Mouse (Mus musculus): ENCODE measurements around the gene Epb41l1. TPM values are rescaled to one million over a fixed set of nuclear protein-coding genes. Genes with fewer than 3 reads are reported as not detected.
"Not testable (repeated sequence)": the region's sequence is repeated elsewhere in the genome, so short reads cannot be mapped to it uniquely, and the experiment has no call there.

The Epb41l1 gene
- polyA plus RNA-seq, 1 experiment from 2014 or later = 0.67 TPM

- no peaks in the 10 kb centered on the region for H3K36me3 ChIP-seq (ENCODE audit: control insufficient read depth, insufficient read depth)
- H3K4me1 ChIP-seq (ENCODE audit: control insufficient read depth, low read depth, low read length) = no peaks in the 10 kb centered on the region; the same call in none of the 2 replicates
- WGBS (ENCODE audit: insufficient replicate concordance) = 15% methylated on average over 7 of the region's 7 CpGs
- H3K4me2 ChIP-seq (ENCODE audit: low read depth, low read length) = no peak overlapping the region
- H3K27me3 ChIP-seq (ENCODE audit: control insufficient read depth, insufficient read depth, low read depth, low read length) = no peaks in the 10 kb centered on the region
- H3K4me3 ChIP-seq (ENCODE audit: low read depth, low read length) = no peak overlapping the region
- H3K27ac ChIP-seq (ENCODE audit: low read length) = no peak overlapping the region
- H3K9ac ChIP-seq (ENCODE audit: low read depth, low read length) = no peak overlapping the region
- no peak for ATAC-seq (ENCODE audit: low read depth)
- H3K9me3 ChIP-seq (replicated peaks; ENCODE audit: control insufficient read depth, low read length) = no peaks in the 10 kb centered on the region
These were observed 95.0 kb downstream of the Epb41l1 start for GRCm38 (mm10) chr2:156515565-156516185.

- not testable (repeated sequence) for H3K9me3 ChIP-seq (replicated peaks; ENCODE audit: control insufficient read depth, low read length); H3K4me3 ChIP-seq (ENCODE audit: low read depth, low read length); H3K27ac ChIP-seq (ENCODE audit: low read length); H3K36me3 ChIP-seq (ENCODE audit: control insufficient read depth, insufficient read depth); H3K9ac ChIP-seq (ENCODE audit: low read depth, low read length); H3K4me2 ChIP-seq (ENCODE audit: low read depth, low read length); H3K4me1 ChIP-seq (ENCODE audit: control insufficient read depth, low read depth, low read length); H3K27me3 ChIP-seq (ENCODE audit: control insufficient read depth, insufficient read depth, low read depth, low read length)
- WGBS (ENCODE audit: insufficient replicate concordance) = 56% methylated on average over 2 of the region's 2 CpGs
- peak; percentile 47; the same call in 1 of the 2 replicates for ATAC-seq (ENCODE audit: low read depth)
These were observed 96.0 kb downstream of the Epb41l1 start for GRCm38 (mm10) chr2:156516678-156517077.

GRCm38 (mm10) chr2:156518306-156518705 lies 97.6 kb downstream of the Epb41l1 start:
- Histone ChIP-seq H3K4me3 (ENCODE audit: low read depth, low read length) (no peak overlapping the region), H3K4me2 (ENCODE audit: low read depth, low read length) (no peak overlapping the region), H3K27ac (ENCODE audit: low read length) (no peak overlapping the region), H3K9me3 (replicated peaks; ENCODE audit: control insufficient read depth, low read length) (no peaks in the 10 kb centered on the region), H3K4me1 (ENCODE audit: control insufficient read depth, low read depth, low read length) (no peaks in the 10 kb centered on the region), H3K36me3 (ENCODE audit: control insufficient read depth, insufficient read depth) (no peaks in the 10 kb centered on the region), H3K9ac (ENCODE audit: low read depth, low read length) (no peak overlapping the region), H3K27me3 (ENCODE audit: control insufficient read depth, insufficient read depth, low read depth, low read length) (no peaks in the 10 kb centered on the region)
- WGBS (ENCODE audit: insufficient replicate concordance) = 58% methylated on average over 6 of the region's 6 CpGs
- no peak for ATAC-seq (ENCODE audit: low read depth)

DNA sequence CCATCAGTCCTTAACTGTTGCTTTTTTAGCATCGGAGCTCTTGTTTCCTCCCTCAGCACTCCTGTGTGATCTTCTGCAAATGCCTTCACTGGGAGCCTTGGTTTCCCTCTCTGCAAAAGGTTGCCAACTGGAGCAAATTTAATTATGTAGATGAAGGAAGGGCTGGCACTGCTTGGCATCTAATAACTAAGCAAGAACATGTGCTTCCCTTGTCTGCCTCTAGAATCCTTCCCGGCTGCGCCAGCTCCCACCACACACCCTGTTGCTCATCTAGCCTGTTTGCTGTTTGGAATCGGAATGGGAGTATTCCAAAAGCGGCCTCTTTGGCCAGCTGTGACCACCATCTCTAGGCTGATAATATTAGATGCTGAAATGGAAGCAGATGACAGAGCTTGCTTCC lies 98.9 kb downstream of the Epb41l1 start:
- Histone ChIP-seq H3K4me2 (ENCODE audit: low read depth, low read length) (no peak overlapping the region), H3K9me3 (replicated peaks; ENCODE audit: control insufficient read depth, low read length) (no peaks in the 10 kb centered on the region), H3K27me3 (ENCODE audit: control insufficient read depth, insufficient read depth, low read depth, low read length) (no peaks in the 10 kb centered on the region), H3K4me1 (ENCODE audit: control insufficient read depth, low read depth, low read length) (no peaks in the 10 kb centered on the region), H3K4me3 (ENCODE audit: low read depth, low read length) (no peak overlapping the region), H3K36me3 (ENCODE audit: control insufficient read depth, insufficient read depth) (no peaks in the 10 kb centered on the region), H3K27ac (ENCODE audit: low read length) (no peak overlapping the region), H3K9ac (ENCODE audit: low read depth, low read length) (no peak overlapping the region)
- no peak for ATAC-seq (ENCODE audit: low read depth)
- WGBS (ENCODE audit: insufficient replicate concordance) = 71% methylated on average over 5 of the region's 5 CpGs

DNA sequence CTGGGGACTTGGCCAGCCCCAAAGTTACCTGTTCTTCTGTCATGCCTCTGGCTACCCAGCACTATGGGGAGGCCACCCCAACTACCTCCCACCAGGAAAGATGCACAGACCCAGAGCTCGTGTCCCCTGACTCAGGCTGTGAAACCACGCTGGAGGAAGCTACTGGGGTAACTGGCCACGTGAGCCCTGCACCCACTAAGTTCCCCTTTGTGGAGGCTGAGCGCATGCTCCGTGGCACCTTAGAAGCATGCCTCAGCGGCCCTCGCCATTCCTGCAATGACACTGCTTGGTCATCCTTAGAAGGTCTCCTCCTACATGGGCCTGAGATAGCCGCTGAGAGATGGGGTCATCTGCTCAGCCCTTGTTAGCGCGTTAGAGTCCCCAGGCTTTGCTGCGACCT lies 102.3 kb downstream of the Epb41l1 start:
- ATAC-seq (ENCODE audit: low read depth) = no peak; the same call in 1 of the 2 replicates

GRCm38 (mm10) chr2:156524078-156524477 lies 103.4 kb downstream of the Epb41l1 start:
- Histone ChIP-seq H3K27ac (ENCODE audit: low read length) (no peak overlapping the region), H3K36me3 (ENCODE audit: control insufficient read depth, insufficient read depth) (no peaks in the 10 kb centered on the region), H3K9ac (ENCODE audit: low read depth, low read length) (no peak overlapping the region), H3K4me2 (ENCODE audit: low read depth, low read length) (no peak overlapping the region), H3K9me3 (replicated peaks; ENCODE audit: control insufficient read depth, low read length) (no peaks in the 10 kb centered on the region), H3K4me1 (ENCODE audit: control insufficient read depth, low read depth, low read length) (no peaks in the 10 kb centered on the region), H3K4me3 (ENCODE audit: low read depth, low read length) (no peak overlapping the region), H3K27me3 (ENCODE audit: control insufficient read depth, insufficient read depth, low read depth, low read length) (no peaks in the 10 kb centered on the region)
- 25% methylated on average over 3 of the region's 3 CpGs for WGBS (ENCODE audit: insufficient replicate concordance)
- ATAC-seq (ENCODE audit: low read depth) = no peak

More for the DNA sequence above, 102.3 kb downstream of the Epb41l1 start:
- H3K9me3 ChIP-seq (replicated peaks; ENCODE audit: control insufficient read depth, low read length) = no peaks in the 10 kb centered on the region
- 39% methylated on average over 11 of the region's 11 CpGs for WGBS (ENCODE audit: insufficient replicate concordance)
- H3K36me3 ChIP-seq (ENCODE audit: control insufficient read depth, insufficient read depth) = no peaks in the 10 kb centered on the region
- no peak overlapping the region for H3K4me3 ChIP-seq (ENCODE audit: low read depth, low read length)
- H3K4me1 ChIP-seq (ENCODE audit: control insufficient read depth, low read depth, low read length) = no peaks in the 10 kb centered on the region
- H3K4me2 ChIP-seq (ENCODE audit: low read depth, low read length) = no peak overlapping the region
- no peak overlapping the region for H3K9ac ChIP-seq (ENCODE audit: low read depth, low read length)
- H3K27me3 ChIP-seq (ENCODE audit: control insufficient read depth, insufficient read depth, low read depth, low read length) = no peaks in the 10 kb centered on the region
- H3K27ac ChIP-seq (ENCODE audit: low read length) = no peak overlapping the region

DNA sequence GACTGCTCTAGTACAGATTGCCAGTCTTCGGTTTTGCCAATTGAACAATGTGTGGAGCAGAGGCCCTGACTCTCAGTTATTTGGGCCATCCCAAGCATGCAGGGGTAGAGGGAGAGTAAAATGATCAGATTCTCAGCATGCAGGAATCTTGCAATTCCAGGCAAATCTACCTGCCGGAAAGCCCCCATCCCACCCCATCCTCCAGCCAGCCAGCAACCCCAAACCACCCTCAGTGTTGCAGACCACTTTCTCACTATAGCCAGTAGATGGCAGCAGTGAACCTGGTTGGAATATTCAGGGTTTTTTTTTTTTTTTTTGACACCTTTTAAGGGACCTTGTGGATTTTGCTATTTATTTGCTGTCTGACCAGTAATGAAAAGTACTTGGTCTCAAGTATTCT lies 109.0 kb downstream of the Epb41l1 start:
- H3K9ac ChIP-seq (ENCODE audit: low read depth, low read length) = no peak overlapping the region
- H3K4me2 ChIP-seq (ENCODE audit: low read depth, low read length) = no peak overlapping the region
- no peak for ATAC-seq (ENCODE audit: low read depth)
- H3K27me3 ChIP-seq (ENCODE audit: control insufficient read depth, insufficient read depth, low read depth, low read length) = no peaks in the 10 kb centered on the region
- WGBS (ENCODE audit: insufficient replicate concordance) = 53% methylated on average over 2 of the region's 2 CpGs
- H3K36me3 ChIP-seq (ENCODE audit: control insufficient read depth, insufficient read depth) = no peaks in the 10 kb centered on the region
- no peak overlapping the region for H3K4me3 ChIP-seq (ENCODE audit: low read depth, low read length)
- no peak overlapping the region for H3K27ac ChIP-seq (ENCODE audit: low read length)
- no peaks in the 10 kb centered on the region for H3K4me1 ChIP-seq (ENCODE audit: control insufficient read depth, low read depth, low read length)
- no peaks in the 10 kb centered on the region for H3K9me3 ChIP-seq (replicated peaks; ENCODE audit: control insufficient read depth, low read length)

- Histone ChIP-seq H3K27ac (ENCODE audit: low read length) (no peak overlapping the region), H3K9ac (ENCODE audit: low read depth, low read length) (no peak overlapping the region), H3K4me1 (ENCODE audit: control insufficient read depth, low read depth, low read length) (no peaks in the 10 kb centered on the region), H3K4me2 (ENCODE audit: low read depth, low read length) (no peak overlapping the region), H3K4me3 (ENCODE audit: low read depth, low read length) (no peak overlapping the region), H3K36me3 (ENCODE audit: control insufficient read depth, insufficient read depth) (no peaks in the 10 kb centered on the region), H3K27me3 (ENCODE audit: control insufficient read depth, insufficient read depth, low read depth, low read length) (no peaks in the 10 kb centered on the region), H3K9me3 (replicated peaks; ENCODE audit: control insufficient read depth, low read length) (no peaks in the 10 kb centered on the region)
- ATAC-seq (ENCODE audit: low read depth) = no peak
- 55% methylated on average over 2 of the region's 2 CpGs for WGBS (ENCODE audit: insufficient replicate concordance)
These were observed 112.5 kb downstream of the Epb41l1 start for GRCm38 (mm10) chr2:156533160-156533559.

DNA sequence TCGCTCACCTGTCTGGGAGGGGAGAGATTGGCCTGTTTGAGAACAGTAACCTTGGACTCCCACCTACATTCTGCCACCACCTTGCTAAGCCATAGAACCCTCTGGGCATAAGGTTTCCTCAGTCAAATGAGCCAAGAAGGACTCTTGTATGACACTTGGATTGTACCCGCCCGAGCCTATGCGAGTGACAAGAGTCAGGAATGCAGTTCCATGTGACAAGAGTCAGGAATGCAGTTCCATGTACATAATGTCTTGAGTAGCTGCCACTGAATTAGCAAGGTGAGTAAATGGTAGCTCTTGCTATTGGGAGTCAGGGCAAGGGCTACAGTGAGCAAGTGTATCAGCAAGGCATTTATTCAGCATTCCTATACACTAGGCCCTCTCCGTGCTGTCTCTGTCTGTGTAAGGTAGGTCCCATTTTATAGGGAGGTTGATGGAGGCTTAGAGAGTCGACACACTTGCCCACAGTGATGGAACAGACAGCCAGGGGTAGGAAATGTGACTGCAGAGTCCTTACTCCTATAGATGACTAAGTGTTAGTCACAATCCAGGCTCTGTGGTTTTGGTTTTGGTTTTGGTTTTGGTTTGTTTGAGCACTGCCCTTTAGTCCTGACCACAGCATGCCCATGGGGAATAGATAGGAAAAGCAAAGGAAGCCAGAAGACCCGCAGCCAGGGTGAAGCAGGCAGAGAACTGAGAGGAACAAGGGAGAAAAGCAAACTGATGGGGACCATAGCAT lies 118.3 kb downstream of the Epb41l1 start:
- no peak overlapping the region for H3K9ac ChIP-seq (ENCODE audit: low read depth, low read length)
- H3K27ac ChIP-seq (ENCODE audit: low read length) = no peak overlapping the region
- H3K4me1 ChIP-seq (ENCODE audit: control insufficient read depth, low read depth, low read length) = no peaks in the 10 kb centered on the region
- H3K4me3 ChIP-seq (ENCODE audit: low read depth, low read length) = no peak overlapping the region
- no peaks in the 10 kb centered on the region for H3K9me3 ChIP-seq (replicated peaks; ENCODE audit: control insufficient read depth, low read length)
- no peak overlapping the region for H3K4me2 ChIP-seq (ENCODE audit: low read depth, low read length)
- no peaks in the 10 kb centered on the region for H3K27me3 ChIP-seq (ENCODE audit: control insufficient read depth, insufficient read depth, low read depth, low read length)
- no peak for ATAC-seq (ENCODE audit: low read depth)
- no peaks in the 10 kb centered on the region for H3K36me3 ChIP-seq (ENCODE audit: control insufficient read depth, insufficient read depth)
- 55% methylated on average over 7 of the region's 7 CpGs for WGBS (ENCODE audit: insufficient replicate concordance)

All from liver, embryonic 16.5 days (tissue).